Comparison of ENCODE assay signal across 11 mouse cellular contexts in genomic region chr15:77802992-77803391, GRCm38 (mm10). TPM values are rescaled to one million over a fixed set of nuclear protein-coding genes. Genes with fewer than 3 reads are reported as not detected.
DNase-seq lines count a peak whose midpoint lies in the region; ATAC-seq and TF ChIP-seq lines count a peak whose summit lies in the region.
"Had no signal": no experiment of that assay in that cellular context is flagged by ENCODE, and none has a peak within 500 bp of the region (broad histone marks: within the 10 kb centered on the region; RNA-seq: fewer than 3 reads in every experiment).

No protein-coding gene starts in this region.

- H3K27ac ChIP-seq in heart, postnatal 0 days (ENCODE audit: low read depth), result peak overlapping the region; percentile 77
- peak overlapping the region; percentile 32; the same call in 1 of the 2 replicates for H3K27ac ChIP-seq in thymus, adult 2 months (ENCODE audit: control insufficient read depth, insufficient read depth, low read length)
- peak overlapping the region; percentile 35; the same call in 1 of the 2 replicates for H3K27ac ChIP-seq in intestine, postnatal 0 days (ENCODE audit: low read depth, low read length)
- H3K27ac ChIP-seq: forebrain, embryonic 15.5 days had no signal

- no peak overlapping the region for H3K9ac ChIP-seq in heart, postnatal 0 days (replicated peaks; ENCODE audit: low read depth, low read length)
- no peak overlapping the region for H3K9ac ChIP-seq in intestine, postnatal 0 days (ENCODE audit: low read depth, low read length)
- H3K9ac ChIP-seq: forebrain, embryonic 15.5 days had no signal

- WGBS in heart, postnatal 0 days, result 61% methylated on average over 4 of the region's 4 CpGs
- 83% methylated on average over 4 of the region's 4 CpGs for WGBS in thymus, adult 2 months
- 66% methylated on average over 4 of the region's 4 CpGs for WGBS in intestine, postnatal 0 days

- no peaks in the 10 kb centered on the region for H3K27me3 ChIP-seq in heart, postnatal 0 days (ENCODE audit: control insufficient read depth, insufficient read depth, low read length)
- H3K27me3 ChIP-seq in thymus, adult 2 months (ENCODE audit: control insufficient read depth, insufficient read depth, low read length), result no peaks in the 10 kb centered on the region
- H3K27me3 ChIP-seq in intestine, postnatal 0 days (replicated peaks; ENCODE audit: control insufficient read depth, insufficient read depth, low read length), result no peaks in the 10 kb centered on the region
- H3K27me3 ChIP-seq: forebrain, embryonic 15.5 days had no signal

- H3K9me3 ChIP-seq in heart, postnatal 0 days (replicated peaks; ENCODE audit: control insufficient read depth, low read length), result no peaks in the 10 kb centered on the region
- no peaks in the 10 kb centered on the region for H3K9me3 ChIP-seq in intestine, postnatal 0 days (ENCODE audit: control insufficient read depth)
- H3K9me3 ChIP-seq: forebrain, embryonic 15.5 days had no signal

- ATAC-seq in heart, postnatal 0 days (ENCODE audit: insufficient read depth, low read depth), result no peak
- no peak for ATAC-seq in intestine, postnatal 0 days
- ATAC-seq: forebrain, embryonic 15.5 days had no signal

- H3K4me1 ChIP-seq in heart, postnatal 0 days (ENCODE audit: control insufficient read depth, insufficient read depth), result peaks cover 87% of the 10 kb centered on the region
- peaks cover 94% of the 10 kb centered on the region for H3K4me1 ChIP-seq in thymus, adult 2 months (replicated peaks; ENCODE audit: control insufficient read depth, insufficient read depth, low read length)
- H3K4me1 ChIP-seq in intestine, postnatal 0 days (replicated peaks; ENCODE audit: control insufficient read depth, insufficient read depth, low read length), result peaks cover 17% of the 10 kb centered on the region
- H3K4me1 ChIP-seq: forebrain, embryonic 15.5 days had no signal

- no peak for DNase-seq in heart, postnatal 0 days (ENCODE audit: low spot score)
- no peak for DNase-seq in heart, postnatal 10 days
- DNase-seq in thymus, adult 2 months, result peak; percentile 54
- DNase-seq in thymus, adult 18-20 months, result no peak
- DNase-seq in right cerebral cortex, postnatal 10 days (ENCODE audit: low spot score in 2 of 2), result no peak
- no peak for DNase-seq in spleen, postnatal 36 days (ENCODE audit: low spot score in 2 of 2)
- DNase-seq: cerebellum, adult 11 months; left cerebral cortex, postnatal 4 days had no signal

- no peak for TF ChIP-seq EP300 in heart, postnatal 0 days (IDR thresholded peaks at IDR 0.05; ENCODE audit: low read depth)

- peaks cover 44% of the 10 kb centered on the region for H3K36me3 ChIP-seq in heart, postnatal 0 days (replicated peaks; ENCODE audit: control insufficient read depth, insufficient read depth, low read length)
- peaks cover 37% of the 10 kb centered on the region for H3K36me3 ChIP-seq in thymus, adult 2 months (ENCODE audit: control insufficient read depth, insufficient read depth, low read length)
- peaks cover 80% of the 10 kb centered on the region for H3K36me3 ChIP-seq in intestine, postnatal 0 days (ENCODE audit: control insufficient read depth, insufficient read depth)

- no peak overlapping the region for H3K4me2 ChIP-seq in heart, postnatal 0 days (ENCODE audit: low read depth, low read length)
- no peak overlapping the region for H3K4me2 ChIP-seq in intestine, postnatal 0 days (replicated peaks; ENCODE audit: low read depth)
- H3K4me2 ChIP-seq: forebrain, embryonic 15.5 days had no signal

- TF ChIP-seq POLR2A in thymus, adult 2 months (IDR thresholded peaks at IDR 0.05; ENCODE audit: control insufficient read depth, extremely low read depth, insufficient read depth, low read length, poor library complexity), result no peak

- intact Hi-C loops in heart, postnatal 10 days (cut with DNase I), result loop anchor here (2.0 kb wide), 1 partner anchor 38 kb away; no protein-coding TSS in a partner anchor

- peak; percentile 31; the same call in 1 of the 2 replicates for TF ChIP-seq CTCF in heart, postnatal 0 days (IDR thresholded peaks at IDR 0.05; ENCODE audit: low read depth)
- TF ChIP-seq CTCF in thymus, adult 2 months (IDR thresholded peaks at IDR 0.05; ENCODE audit: borderline replicate concordance, control insufficient read depth, extremely low read depth, insufficient read depth, low read length, poor library complexity), result 0 out of 2 replicates have a peak, but pooled peaks have one; percentile 33
- peak; percentile 66 for TF ChIP-seq CTCF in intestine, postnatal 0 days (IDR thresholded peaks at IDR 0.05; ENCODE audit: low read depth)

- no peak overlapping the region for H3K4me3 ChIP-seq in heart, postnatal 0 days (ENCODE audit: low read depth, low read length)
- H3K4me3 ChIP-seq in thymus, adult 2 months (ENCODE audit: control insufficient read depth, insufficient read depth, low read length), result no peak overlapping the region
- no peak overlapping the region for H3K4me3 ChIP-seq in intestine, postnatal 0 days (ENCODE audit: low read depth, low read length)
- H3K4me3 ChIP-seq: forebrain, embryonic 15.5 days had no signal

RNA-seq across cellular contexts. Expression of gene Myh9, which starts 39.0 kb away (rescaled TPM):
- total RNA-seq in heart, postnatal 0 days (2014; rRNA removed; ENCODE audit: low replicate concordance), result 62.0 and 63.6 TPM in 2 replicates
- polyA plus RNA-seq in heart, postnatal 0 days (2015; fragmentation: Nextera tagmentation; extraction: Ambion mirVana), result 15.7 and 17.5 TPM in 2 replicates
- total RNA-seq in heart, postnatal 10 days (2021), result 100 to 1,000 TPM; 206 to 221 TPM
- polyA plus RNA-seq in thymus, adult 2 months (2012; rRNA removed), result 167 and 193 TPM in 2 replicates
- 25.7 and 27.7 TPM in 2 replicates for polyA plus RNA-seq in intestine, postnatal 0 days (2015; fragmentation: Nextera tagmentation; extraction: Ambion mirVana)

RNA-seq across cellular contexts. Expression of gene Apol8, which starts 46.2 kb away (rescaled TPM):
- 0.46 TPM in 1 of 2 replicates, not detected in the other for total RNA-seq in heart, postnatal 0 days (2014; rRNA removed; ENCODE audit: low replicate concordance)
- polyA plus RNA-seq in heart, postnatal 0 days (2015; fragmentation: Nextera tagmentation; extraction: Ambion mirVana), result 0.04 TPM in 1 of 2 replicates, not detected in the other
- not detected for total RNA-seq in heart, postnatal 10 days (2021)
- polyA plus RNA-seq in thymus, adult 2 months (2012; rRNA removed), result 0.08 and 0.11 TPM in 2 replicates
- polyA plus RNA-seq in intestine, postnatal 0 days (2015; fragmentation: Nextera tagmentation; extraction: Ambion mirVana), result not detected in 2 replicates
- polyA plus RNA-seq: forebrain, embryonic 15.5 days; kidney, embryonic 14.5 days had no signal
